Mouse (Mus musculus) lung, postnatal 0 days (tissue): ENCODE data around the gene Lpar6. TPM values are rescaled to one million over a fixed set of nuclear protein-coding genes. Genes with fewer than 3 reads are reported as not detected.
A peak's percentile ranks its signal among the peaks of the same experiment; 100 is the strongest.

Experiments used
- ATAC-seq: fragments of 200-750 bp; cut with Nextera tagmentation; 2 replicates; pipeline ENCODE4 v1.8.0; 2017; ENCODE audit warnings: moderate library complexity
- DNase-seq: peaks from one replicate; pipeline ENCODE4 v3.0.0-alpha.2; 2016; ENCODE audit warnings: low spot score
- H3K27ac ChIP-seq: fragments of 300-500 bp; sonication (generic); 2 replicates; pipeline ENCODE4 v1.5.1; 2014; ENCODE audit warnings: antibody characterized with exemption, mild to moderate bottlenecking, low read length, mixed read lengths
- H3K27me3 ChIP-seq: fragments of 300-500 bp; sonication (generic); replicated peaks from 2 replicates; pipeline ENCODE4 v1.6.1; 2014; ENCODE audit warnings: low read length, mixed read lengths; ENCODE audit not compliant: insufficient read depth
- H3K36me3 ChIP-seq: fragments of 300-500 bp; sonication (generic); 2 replicates; pipeline ENCODE4 v1.6.1; 2014; ENCODE audit warnings: low read length, mixed read lengths; ENCODE audit not compliant: insufficient read depth
- H3K4me1 ChIP-seq: fragments of 300-500 bp; sonication (generic); 2 replicates; pipeline ENCODE4 v1.6.1; 2014; ENCODE audit warnings: antibody characterized with exemption, low read depth, low read length, mixed read lengths; ENCODE audit not compliant: insufficient read depth
- H3K4me2 ChIP-seq: fragments of 300-500 bp; sonication (generic); replicated peaks from 2 replicates; pipeline ENCODE4 v1.6.1; 2014; ENCODE audit warnings: low read depth, mild to moderate bottlenecking, low read length, moderate library complexity, mixed read lengths
- H3K4me3 ChIP-seq: fragments of 300-500 bp; sonication (generic); 2 replicates; pipeline ENCODE4 v1.5.1; 2014; ENCODE audit warnings: low read depth, low read length
- H3K9ac ChIP-seq: fragments of 300-500 bp; sonication (generic); replicated peaks from 2 replicates; pipeline ENCODE4 v1.6.1; 2014; ENCODE audit warnings: low read depth, mild to moderate bottlenecking
- H3K9me3 ChIP-seq: fragments of 300-500 bp; sonication (generic); 2 replicates; pipeline ENCODE4 v1.6.1; 2016; ENCODE audit warnings: low read length, mixed read lengths
- CTCF ChIP-seq: IDR thresholded peaks from 2 replicates; pipeline ENCODE4 v1.5.1; 2016; ENCODE audit warnings: antibody characterized with exemption, mild to moderate bottlenecking
- EP300 ChIP-seq: IDR thresholded peaks from 2 replicates; pipeline ENCODE4 v1.6.1; 2016; ENCODE audit warnings: antibody characterized with exemption, mild to moderate bottlenecking, control low read depth
- WGBS: fragments of 180-500 bp; shearing (Covaris S2); extraction: QIAGEN DNeasy Blood & Tissue Kit; methylation state at CpG from one replicate; pipeline ENCODE4 v1.1.7; 2014; 5-methylcytosine and 5-hydroxymethylcytosine counted together
- polyA plus RNA-seq: library from polyadenylated mRNA; unstranded; fragments of >200 nt; fragmentation: Nextera tagmentation; extraction: Ambion mirVana; gene quantifications from 2 replicates; pipeline ENCODE4 v1.2.1, GENCODE M21; 2015

Gene Lpar6
- polyA plus RNA-seq, 1 experiment from 2014 or later: 10.3 TPM

GRCm38 (mm10) chr14:73238498-73239250, 979 bp downstream of the Lpar6 start:
- H3K9ac ChIP-seq: peak overlapping the region; percentile 73
- H3K4me1 ChIP-seq: peaks cover 11% of the 10 kb centered on the region; the same call in 1 of the 2 replicates
- WGBS: under 1% methylated on average over 20 of the region's 20 CpGs
- no peaks in the 10 kb centered on the region for H3K27me3 ChIP-seq
- H3K36me3 ChIP-seq: no peaks in the 10 kb centered on the region
- DNase-seq (peak; percentile 82), ATAC-seq (peak; percentile 83)
- peak overlapping the region; percentile 56 for H3K4me3 ChIP-seq
- TF ChIP-seq CTCF (no peak), EP300 (no peak)
- peak overlapping the region; percentile 89 for H3K27ac ChIP-seq
- no peaks in the 10 kb centered on the region for H3K9me3 ChIP-seq
- peak overlapping the region; percentile 59 for H3K4me2 ChIP-seq

GRCm38 (mm10) chr14:73239291-73239690, 1.6 kb downstream of the Lpar6 start:
- ATAC-seq: no peak

GRCm38 (mm10) chr14:73239857-73240256, 2.2 kb downstream of the Lpar6 start:
- H3K9me3 ChIP-seq: no peaks in the 10 kb centered on the region
- no peaks in the 10 kb centered on the region for H3K27me3 ChIP-seq
- DNase-seq (peak; percentile 38), ATAC-seq (no peak)
- H3K9ac ChIP-seq: no peak overlapping the region
- no peak overlapping the region; the same call in 1 of the 2 replicates for H3K4me3 ChIP-seq
- H3K4me1 ChIP-seq: peaks cover 4% of the 10 kb centered on the region; the same call in 1 of the 2 replicates
- 16% methylated on average over 3 of the region's 3 CpGs for WGBS
- H3K27ac ChIP-seq: no peak overlapping the region
- no peak for TF ChIP-seq EP300
- TF ChIP-seq CTCF: no peak
- H3K4me2 ChIP-seq: no peak overlapping the region
- H3K36me3 ChIP-seq: no peaks in the 10 kb centered on the region

More at GRCm38 (mm10) chr14:73239291-73239690, 1.6 kb downstream of the Lpar6 start:
- WGBS: under 1% methylated on average over 6 of the region's 6 CpGs
- Histone ChIP-seq H3K4me3 (peak overlapping the region; percentile 56), H3K27me3 (no peaks in the 10 kb centered on the region), H3K27ac (peak overlapping the region; percentile 89), H3K4me1 (peaks cover 9% of the 10 kb centered on the region; the same call in 1 of the 2 replicates), H3K4me2 (peak overlapping the region; percentile 59), H3K9me3 (no peaks in the 10 kb centered on the region), H3K9ac (peak overlapping the region; percentile 73), H3K36me3 (no peaks in the 10 kb centered on the region)
- TF ChIP-seq CTCF: no peak
- no peak for TF ChIP-seq EP300
- peak; percentile 53 for DNase-seq

- H3K9me3 ChIP-seq: no peaks in the 10 kb centered on the region
- H3K27me3 ChIP-seq: no peaks in the 10 kb centered on the region
- 88% methylated on average over 2 of the region's 2 CpGs for WGBS
- H3K4me2 ChIP-seq: no peak overlapping the region
- no peak overlapping the region for H3K4me3 ChIP-seq
- ATAC-seq (no peak), DNase-seq (no peak)
- no peaks in the 10 kb centered on the region for H3K4me1 ChIP-seq
- H3K9ac ChIP-seq: no peak overlapping the region
- H3K27ac ChIP-seq: no peak overlapping the region
- H3K36me3 ChIP-seq: no peaks in the 10 kb centered on the region
- TF ChIP-seq EP300: no peak
- TF ChIP-seq CTCF: no peak
These were observed 6.4 kb downstream of the Lpar6 start for GRCm38 (mm10) chr14:73244061-73244597.

- Histone ChIP-seq H3K4me2 (no peak overlapping the region), H3K4me1 (no peaks in the 10 kb centered on the region), H3K27ac (no peak overlapping the region), H3K4me3 (no peak overlapping the region), H3K9ac (no peak overlapping the region), H3K9me3 (no peaks in the 10 kb centered on the region), H3K27me3 (no peaks in the 10 kb centered on the region), H3K36me3 (no peaks in the 10 kb centered on the region)
- 99% methylated on average over 2 of the region's 2 CpGs for whole genome bisulfite sequencing
- ATAC-seq (no peak), DNase-seq (no peak)
- TF ChIP-seq EP300 (no peak), CTCF (no peak)
These were observed 12.4 kb downstream of the Lpar6 start for GRCm38 (mm10) chr14:73250056-73250455.

- TF ChIP-seq CTCF (no peak), EP300 (no peak)
- no peaks in the 10 kb centered on the region for H3K9me3 ChIP-seq
- H3K4me3 ChIP-seq: no peak overlapping the region
- 68% methylated on average over 2 of the region's 2 CpGs for WGBS
- no peaks in the 10 kb centered on the region for H3K27me3 ChIP-seq
- DNase-seq: no peak
- H3K4me1 ChIP-seq: no peaks in the 10 kb centered on the region
- H3K4me2 ChIP-seq: no peak overlapping the region
- ATAC-seq: no peak
- H3K27ac ChIP-seq: no peak overlapping the region
- no peaks in the 10 kb centered on the region for H3K36me3 ChIP-seq
- no peak overlapping the region for H3K9ac ChIP-seq
These were observed 14.6 kb downstream of the Lpar6 start for GRCm38 (mm10) chr14:73252276-73252675.
